Mouse (Mus musculus) ES-Bruce4 (cell line): ENCODE data around the gene Dab1. TPM values are rescaled to one million over a fixed set of nuclear protein-coding genes. Genes with fewer than 3 reads are reported as not detected.

ENCODE experiments used
- H3K27ac ChIP-seq: 2 replicates; pipeline ENCODE4 v1.5.1; 2012; ENCODE audit warnings: low read length, inconsistent platforms; ENCODE audit not compliant: insufficient read depth
- H3K27me3 ChIP-seq: 2 replicates; pipeline ENCODE4 v1.6.1; 2012; ENCODE audit warnings: mild to moderate bottlenecking, low read length, inconsistent platforms; ENCODE audit not compliant: control insufficient read depth, poor library complexity, insufficient read depth, severe bottlenecking
- H3K36me3 ChIP-seq: 2 replicates; pipeline ENCODE4 v1.6.1; 2012; ENCODE audit warnings: inconsistent platforms, mild to moderate bottlenecking, low read length, moderate library complexity; ENCODE audit not compliant: control insufficient read depth, poor library complexity, insufficient read depth, severe bottlenecking
- H3K4me1 ChIP-seq: one replicate; pipeline ENCODE4 v1.8.1; 2011; ENCODE audit warnings: low read length; ENCODE audit not compliant: control insufficient read depth, insufficient read depth
- H3K4me3 ChIP-seq: 2 replicates; pipeline ENCODE4 v1.5.1; 2011; ENCODE audit warnings: low read depth, mild to moderate bottlenecking, low read length
- H3K9ac ChIP-seq: 2 replicates; pipeline ENCODE4 v1.6.1; 2012; ENCODE audit warnings: low read depth, mild to moderate bottlenecking, inconsistent platforms; ENCODE audit not compliant: poor library complexity, severe bottlenecking
- H3K9me3 ChIP-seq: replicated peaks from 2 replicates; pipeline ENCODE4 v1.6.1; 2012; ENCODE audit warnings: mild to moderate bottlenecking, low read length, inconsistent platforms; ENCODE audit not compliant: control insufficient read depth, poor library complexity, insufficient read depth, severe bottlenecking
- CTCF ChIP-seq: IDR thresholded peaks from one replicate; pipeline ENCODE4 v1.8.1; 2011; ENCODE audit warnings: low read depth, low read length
- EP300 ChIP-seq: IDR thresholded peaks from 2 replicates; pipeline ENCODE4 v1.6.1; 2011; ENCODE audit warnings: low read depth, low read length; ENCODE audit not compliant: insufficient read depth
- POLR2A ChIP-seq: IDR thresholded peaks from one replicate; pipeline ENCODE4 v1.8.1; 2011; ENCODE audit warnings: low read length; ENCODE audit not compliant: insufficient read depth
- polyA plus RNA-seq: library from polyadenylated mRNA; stranded (reverse); fragments of >200 nt; gene quantifications from 2 replicates; pipeline ENCODE4 v1.2.4, GENCODE M21; 2011; ENCODE audit warnings: low read depth; ENCODE audit not compliant: missing spikeins, insufficient read depth, insufficient read length

Dab1 gene
- polyA plus RNA-seq, 1 experiment: 4.8 TPM

DNA sequence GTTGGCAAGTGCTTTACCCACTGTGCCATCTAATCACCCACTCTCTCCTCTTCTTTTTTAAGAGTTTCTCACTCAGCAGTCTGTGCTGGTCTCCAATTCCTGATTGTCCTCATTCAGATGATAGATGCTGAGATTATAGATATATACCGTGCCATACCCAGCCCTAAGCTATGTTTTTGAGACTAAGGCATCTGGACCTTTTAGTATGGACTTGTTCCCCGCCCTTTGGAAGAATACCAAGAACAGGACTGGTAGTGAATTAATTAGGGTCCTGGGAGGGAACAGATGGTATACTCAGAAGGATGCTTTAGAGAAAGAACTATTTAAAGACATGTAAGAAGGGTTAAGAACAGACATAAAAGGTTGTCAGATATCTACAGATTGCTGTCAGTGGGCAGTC, 268.9 kb downstream of the Dab1 start:
- H3K4me3 ChIP-seq: no peak overlapping the region
- no peaks in the 10 kb centered on the region for H3K4me1 ChIP-seq
- H3K9me3 ChIP-seq: no peaks in the 10 kb centered on the region
- H3K36me3 ChIP-seq: no peaks in the 10 kb centered on the region
- H3K9ac ChIP-seq: no peak overlapping the region
- no peak for TF ChIP-seq EP300
- no peak for TF ChIP-seq CTCF
- no peak for TF ChIP-seq POLR2A
- H3K27ac ChIP-seq: no peak overlapping the region
- no peaks in the 10 kb centered on the region for H3K27me3 ChIP-seq

DNA sequence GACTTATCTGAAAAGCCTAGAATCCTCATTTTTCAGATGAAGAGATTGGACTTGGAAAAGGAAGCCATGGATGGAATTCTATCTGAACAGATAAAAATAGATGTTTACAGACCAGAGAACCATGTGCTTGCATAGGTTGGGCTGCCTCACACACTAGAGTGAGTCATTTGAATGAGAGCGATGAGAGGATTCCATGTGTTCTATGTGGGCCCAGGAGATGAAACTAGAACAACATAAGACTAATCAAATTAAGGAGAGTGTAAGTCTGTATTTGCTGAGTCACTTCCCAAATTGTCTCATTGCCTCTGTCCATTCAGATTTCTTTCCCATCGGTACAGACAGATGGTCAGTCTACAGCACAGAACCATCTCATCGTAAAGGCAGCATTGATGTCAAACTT, 270.0 kb downstream of the Dab1 start:
- H3K36me3 ChIP-seq: no peaks in the 10 kb centered on the region

DNA sequence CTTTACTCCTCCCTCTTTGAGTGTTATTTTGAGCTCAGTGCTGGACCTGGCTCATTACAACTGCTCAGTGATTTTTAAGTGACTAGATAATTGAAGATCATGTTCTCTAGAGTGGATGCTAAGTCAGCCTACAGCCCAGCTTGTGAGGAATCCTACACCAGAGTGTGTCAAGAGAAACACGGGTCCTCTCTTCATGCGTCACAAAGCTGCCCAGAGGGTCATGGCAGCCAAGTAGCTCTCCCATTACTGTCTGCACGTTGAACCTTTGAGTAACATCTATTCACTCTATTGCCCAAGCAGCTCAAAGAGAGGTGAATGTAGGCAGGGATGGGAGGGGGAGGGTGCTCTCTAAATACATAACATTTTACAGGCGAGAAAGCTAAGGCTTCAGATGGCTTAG, 277.6 kb downstream of the Dab1 start:
- Histone ChIP-seq H3K4me1 (no peaks in the 10 kb centered on the region), H3K27ac (no peak overlapping the region), H3K36me3 (no peaks in the 10 kb centered on the region), H3K27me3 (no peaks in the 10 kb centered on the region), H3K9ac (no peak overlapping the region), H3K4me3 (no peak overlapping the region), H3K9me3 (no peaks in the 10 kb centered on the region)
- TF ChIP-seq POLR2A: no peak
- TF ChIP-seq CTCF: no peak
- TF ChIP-seq EP300: no peak

More for the DNA sequence above, 270.0 kb downstream of the Dab1 start:
- no peak overlapping the region for H3K4me3 ChIP-seq
- no peaks in the 10 kb centered on the region for H3K27me3 ChIP-seq
- TF ChIP-seq POLR2A (no peak), CTCF (no peak), EP300 (no peak)
- H3K9ac ChIP-seq: no peak overlapping the region
- H3K27ac ChIP-seq: no peak overlapping the region
- no peaks in the 10 kb centered on the region for H3K9me3 ChIP-seq
- H3K4me1 ChIP-seq: no peaks in the 10 kb centered on the region

DNA sequence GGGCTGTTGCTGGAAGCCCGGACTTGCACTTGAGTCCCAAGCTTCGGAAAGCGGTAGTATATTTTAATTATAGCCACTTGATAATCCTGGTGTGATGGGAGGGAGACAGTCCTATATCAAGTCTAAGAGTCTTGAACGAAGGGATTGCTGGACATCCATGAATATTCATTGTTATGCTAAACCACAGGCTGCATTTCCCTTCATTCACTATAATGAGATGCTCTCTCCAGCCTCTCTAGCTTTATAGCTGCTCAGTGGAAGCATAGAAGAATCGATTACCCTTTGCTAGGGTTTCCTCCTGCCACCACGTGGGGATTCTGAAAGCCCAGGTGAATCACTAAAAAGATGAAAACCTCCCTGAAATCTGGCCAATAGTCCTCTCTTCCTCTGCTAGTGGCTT, 278.5 kb downstream of the Dab1 start:
- Histone ChIP-seq H3K27ac (no peak overlapping the region), H3K36me3 (no peaks in the 10 kb centered on the region), H3K4me3 (no peak overlapping the region), H3K27me3 (no peaks in the 10 kb centered on the region), H3K9ac (no peak overlapping the region), H3K4me1 (no peaks in the 10 kb centered on the region), H3K9me3 (no peaks in the 10 kb centered on the region)
- TF ChIP-seq EP300 (no peak), CTCF (no peak), POLR2A (no peak)

DNA sequence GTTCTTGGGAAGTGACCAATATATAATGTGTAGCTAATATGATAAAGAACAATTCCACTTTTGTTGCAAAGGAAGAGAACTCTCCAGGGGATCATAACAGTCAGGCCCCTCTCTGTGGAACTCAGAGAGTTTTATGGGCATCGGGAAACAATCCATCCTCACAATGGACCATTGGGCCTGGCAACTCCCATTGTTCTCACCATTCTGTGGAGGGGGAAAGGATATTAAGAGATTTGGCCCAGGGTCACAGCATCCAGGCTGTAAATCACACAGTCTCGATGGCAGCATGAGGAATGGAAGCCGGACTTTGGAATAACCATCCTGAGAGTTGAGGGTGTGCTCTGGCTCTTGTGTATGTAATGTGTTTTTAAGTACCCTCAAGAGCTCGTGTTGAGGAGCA, 292.3 kb downstream of the Dab1 start:
- H3K36me3 ChIP-seq: no peaks in the 10 kb centered on the region
- H3K4me1 ChIP-seq: no peaks in the 10 kb centered on the region
- H3K27me3 ChIP-seq: no peaks in the 10 kb centered on the region
- no peaks in the 10 kb centered on the region for H3K9me3 ChIP-seq
- no peak overlapping the region for H3K9ac ChIP-seq
- H3K27ac ChIP-seq: no peak overlapping the region
- no peak overlapping the region for H3K4me3 ChIP-seq
- no peak for TF ChIP-seq POLR2A
- no peak for TF ChIP-seq EP300
- no peak for TF ChIP-seq CTCF

DNA sequence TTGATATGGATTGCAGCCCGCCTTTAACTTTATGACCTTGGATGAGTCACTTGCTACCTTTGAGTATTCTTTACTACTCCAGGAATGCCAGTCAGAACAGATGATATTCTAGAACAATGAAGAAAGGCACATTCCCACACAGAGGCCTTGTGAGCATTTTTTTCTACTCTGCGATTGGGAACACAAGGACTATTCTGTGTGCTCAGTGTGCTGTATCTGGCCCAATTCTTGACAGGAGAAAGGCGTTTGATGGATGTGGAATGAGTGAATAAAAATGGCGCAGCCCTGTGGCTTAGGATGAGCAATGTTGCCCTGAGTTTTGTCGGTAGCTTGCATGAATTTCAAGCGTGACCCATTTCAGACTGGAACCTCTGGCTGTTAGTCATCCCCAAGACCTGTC, 292.9 kb downstream of the Dab1 start:
- Histone ChIP-seq H3K27ac (no peak overlapping the region), H3K4me1 (no peaks in the 10 kb centered on the region)
- no peak for TF ChIP-seq EP300
- no peak for TF ChIP-seq POLR2A
- no peak for TF ChIP-seq CTCF

More for the DNA sequence above, 292.9 kb downstream of the Dab1 start:
- H3K9ac ChIP-seq: no peak overlapping the region
- H3K36me3 ChIP-seq: no peaks in the 10 kb centered on the region
- H3K9me3 ChIP-seq: no peaks in the 10 kb centered on the region
- no peaks in the 10 kb centered on the region for H3K27me3 ChIP-seq
- H3K4me3 ChIP-seq: no peak overlapping the region
